Mouse (Mus musculus) C2C12 (cell line): ENCODE measurements around the gene Gm10338.
"Not testable (repeated sequence)": the region's sequence is repeated elsewhere in the genome, so short reads cannot be mapped to it uniquely, and the experiment has no call there.

Experiments used
- CEBPB ChIP-seq: IDR thresholded peaks from one replicate; pipeline ENCODE4 v1.6.1; 2011; ENCODE audit warnings: low read depth, mild to moderate bottlenecking, control low read depth, moderate library complexity
- CTCF ChIP-seq: IDR thresholded peaks from one replicate; pipeline ENCODE4 v1.5.1; 2011; ENCODE audit not compliant: control insufficient read depth, insufficient read depth, insufficient read length
- FOSL1 ChIP-seq: IDR thresholded peaks from one replicate; pipeline ENCODE4 v1.8.0; 2011; ENCODE audit warnings: mild to moderate bottlenecking, low read length; ENCODE audit not compliant: poor library complexity, insufficient read depth, severe bottlenecking
- MAX ChIP-seq: IDR thresholded peaks from one replicate; pipeline ENCODE4 v1.6.1; 2011; ENCODE audit warnings: mild to moderate bottlenecking, control low read depth
- MYOD1 ChIP-seq: IDR thresholded peaks from one replicate; pipeline ENCODE4 v1.6.1; 2011; ENCODE audit warnings: low read depth; ENCODE audit not compliant: control insufficient read depth, insufficient read length
- USF1 ChIP-seq: IDR thresholded peaks from one replicate; pipeline ENCODE4 v1.6.1; 2011; ENCODE audit warnings: low read depth, mild to moderate bottlenecking, control low read depth, moderate library complexity

GRCm38 (mm10) chr14:7567266-7567665 is 28.1 kb downstream of the Gm10338 start:
- TF ChIP-seq CTCF, MAX, FOSL1, MYOD1, CEBPB, USF1: not testable (repeated sequence)
